9 mouse cellular contexts compared by ENCODE assay signal in genomic region chr1:193256289-193256577, GRCm38 (mm10). TPM values are rescaled to one million over a fixed set of nuclear protein-coding genes. Genes with fewer than 3 reads are reported as not detected.
DNase-seq lines count a peak whose midpoint lies in the region; ATAC-seq and TF ChIP-seq lines count a peak whose summit lies in the region.
"Had no signal": no experiment of that assay in that cellular context is flagged by ENCODE, and none has a peak within 500 bp of the region (broad histone marks: within the 10 kb centered on the region; RNA-seq: fewer than 3 reads in every experiment).

No protein-coding gene starts in this region.

- H3K4me2 ChIP-seq in heart, embryonic 15.5 days, result no peak overlapping the region
- H3K4me2 ChIP-seq in lung, embryonic 15.5 days, result no peak overlapping the region
- no peak overlapping the region for H3K4me2 ChIP-seq in forebrain, postnatal 0 days (ENCODE audit: low read depth)

- H3K4me3 ChIP-seq in heart, embryonic 15.5 days, result no peak overlapping the region
- H3K4me3 ChIP-seq in lung, embryonic 15.5 days, result no peak overlapping the region
- H3K4me3 ChIP-seq in forebrain, postnatal 0 days (ENCODE audit: low read depth, low read length), result no peak overlapping the region
- H3K4me3 ChIP-seq in olfactory bulb, adult 2 months (ENCODE audit: insufficient read depth, low read depth, low read length), result no peak overlapping the region

- no peak overlapping the region for H3K9ac ChIP-seq in heart, embryonic 15.5 days
- no peak overlapping the region for H3K9ac ChIP-seq in lung, embryonic 15.5 days
- no peak overlapping the region for H3K9ac ChIP-seq in forebrain, postnatal 0 days

- H3K27ac ChIP-seq in heart, embryonic 15.5 days, result peak overlapping the region; percentile 37; the same call in 1 of the 2 replicates
- H3K27ac ChIP-seq in lung, embryonic 15.5 days, result peak overlapping the region; percentile 80
- H3K27ac ChIP-seq in forebrain, postnatal 0 days (ENCODE audit: low read depth, low read length), result no peak overlapping the region
- peak overlapping the region; percentile 23; the same call in 1 of the 2 replicates for H3K27ac ChIP-seq in olfactory bulb, adult 2 months (ENCODE audit: insufficient read depth, low read depth, low read length)

- no peaks in the 10 kb centered on the region for H3K36me3 ChIP-seq in heart, embryonic 15.5 days
- H3K36me3 ChIP-seq in lung, embryonic 15.5 days, result no peaks in the 10 kb centered on the region
- H3K36me3 ChIP-seq in forebrain, postnatal 0 days (ENCODE audit: insufficient read depth), result no peaks in the 10 kb centered on the region

- no peaks in the 10 kb centered on the region for H3K27me3 ChIP-seq in heart, embryonic 15.5 days
- no peaks in the 10 kb centered on the region for H3K27me3 ChIP-seq in lung, embryonic 15.5 days
- H3K27me3 ChIP-seq in forebrain, postnatal 0 days (ENCODE audit: insufficient read depth, low read length), result no peaks in the 10 kb centered on the region

- no peak for TF ChIP-seq CTCF in forebrain, postnatal 0 days (IDR thresholded peaks at IDR 0.05; ENCODE audit: low read depth)
- no peak for TF ChIP-seq CTCF in olfactory bulb, adult 2 months (IDR thresholded peaks at IDR 0.05; ENCODE audit: insufficient read depth, low read depth, low read length)

- no peak for DNase-seq in heart, adult 9 months (ENCODE audit: low spot score in 2 of 2)
- no peak for DNase-seq in lung, postnatal 36 days
- no peak for DNase-seq in forebrain, postnatal 0 days
- DNase-seq in adrenal gland, postnatal 14 days, result no peak
- no peak for DNase-seq in adrenal gland, adult 2 months
- DNase-seq: heart, postnatal 14 days had no signal

- peaks cover 25% of the 10 kb centered on the region for H3K4me1 ChIP-seq in heart, embryonic 15.5 days (replicated peaks)
- peaks cover 20% of the 10 kb centered on the region for H3K4me1 ChIP-seq in lung, embryonic 15.5 days
- no peaks in the 10 kb centered on the region for H3K4me1 ChIP-seq in forebrain, postnatal 0 days (ENCODE audit: insufficient read depth)
- H3K4me1 ChIP-seq in olfactory bulb, adult 2 months (ENCODE audit: control insufficient read depth, insufficient read depth, low read length), result no peaks in the 10 kb centered on the region

- ATAC-seq in heart, embryonic 15.5 days (replicated peaks; ENCODE audit: insufficient number of reproducible peaks, insufficient read depth, low FRiP score, low read depth), result peak; percentile 50; the same call in 1 of the 2 replicates
- ATAC-seq in lung, embryonic 15.5 days (ENCODE audit: borderline replicate concordance, extremely low read depth, low FRiP score, low TSS enrichment), result peak; percentile 45; the same call in 1 of the 2 replicates
- ATAC-seq in forebrain, postnatal 0 days, result 0 out of 2 replicates have a peak, but pooled peaks have one; percentile 8

- TF ChIP-seq POLR2A in olfactory bulb, adult 2 months (IDR thresholded peaks at IDR 0.05; ENCODE audit: insufficient read depth, low read depth, low read length), result no peak

- no peaks in the 10 kb centered on the region for H3K9me3 ChIP-seq in heart, embryonic 15.5 days (replicated peaks)
- no peaks in the 10 kb centered on the region for H3K9me3 ChIP-seq in lung, embryonic 15.5 days
- no peaks in the 10 kb centered on the region for H3K9me3 ChIP-seq in forebrain, postnatal 0 days (ENCODE audit: low read length)

RNA-seq across cellular contexts. Expression of gene Hsd11b1, which starts 7.6 kb away (rescaled TPM):
- 1.9 and 4.6 TPM in 2 replicates for polyA plus RNA-seq in heart, embryonic 15.5 days (2015; fragmentation: Nextera tagmentation; extraction: Ambion mirVana)
- 19.3 and 27.1 TPM in 2 replicates for polyA plus RNA-seq in lung, embryonic 15.5 days (2015; fragmentation: Nextera tagmentation; extraction: Ambion mirVana)
- total RNA-seq in forebrain, postnatal 0 days (2014; rRNA removed), result 1.8 TPM in 2 replicates
- 2.0 and 2.1 TPM in 2 replicates for polyA plus RNA-seq in forebrain, postnatal 0 days (2015; fragmentation: Nextera tagmentation; extraction: Ambion mirVana)
- not detected in 2 replicates for polyA plus RNA-seq in olfactory bulb, adult 2 months (2012; ENCODE audit: insufficient read depth, insufficient read length, low replicate concordance, missing spikeins)
- 26.4 and 82.7 TPM in 2 replicates for total RNA-seq in adrenal gland, postnatal 14 days (2021)
- 100 to 1,000 TPM; 114 to 135 TPM for total RNA-seq in adrenal gland, adult 2 months (2021)
- polyA plus RNA-seq in adrenal gland, adult 2 months (2012; rRNA removed), result 56.4 and 56.8 TPM in 2 replicates

RNA-seq across cellular contexts. Expression of gene G0s2, which starts 16.8 kb away (rescaled TPM):
- 103 and 106 TPM in 2 replicates for polyA plus RNA-seq in heart, embryonic 15.5 days (2015; fragmentation: Nextera tagmentation; extraction: Ambion mirVana)
- 148 and 169 TPM in 2 replicates for polyA plus RNA-seq in lung, embryonic 15.5 days (2015; fragmentation: Nextera tagmentation; extraction: Ambion mirVana)
- 5.7 and 11.0 TPM in 2 replicates for total RNA-seq in forebrain, postnatal 0 days (2014; rRNA removed)
- 4.7 and 5.0 TPM in 2 replicates for polyA plus RNA-seq in forebrain, postnatal 0 days (2015; fragmentation: Nextera tagmentation; extraction: Ambion mirVana)
- polyA plus RNA-seq in olfactory bulb, adult 2 months (2012; ENCODE audit: insufficient read depth, insufficient read length, low replicate concordance, missing spikeins), result not detected in 2 replicates
- total RNA-seq in adrenal gland, postnatal 14 days (2021), result 163 and 182 TPM in 2 replicates
- total RNA-seq in adrenal gland, adult 2 months (2021), result 100 to 1,000 TPM; 156 to 178 TPM
- polyA plus RNA-seq in adrenal gland, adult 2 months (2012; rRNA removed), result 182 and 309 TPM in 2 replicates

RNA-seq across cellular contexts. Expression of gene Lamb3, which starts 48.7 kb away (rescaled TPM):
- polyA plus RNA-seq in heart, embryonic 15.5 days (2015; fragmentation: Nextera tagmentation; extraction: Ambion mirVana), result 4.7 and 9.0 TPM in 2 replicates
- 38.1 and 43.9 TPM in 2 replicates for polyA plus RNA-seq in lung, embryonic 15.5 days (2015; fragmentation: Nextera tagmentation; extraction: Ambion mirVana)
- total RNA-seq in forebrain, postnatal 0 days (2014; rRNA removed), result 1.5 and 3.6 TPM in 2 replicates
- polyA plus RNA-seq in forebrain, postnatal 0 days (2015; fragmentation: Nextera tagmentation; extraction: Ambion mirVana), result 0.98 and 1.1 TPM in 2 replicates
- polyA plus RNA-seq in olfactory bulb, adult 2 months (2012; ENCODE audit: insufficient read depth, insufficient read length, low replicate concordance, missing spikeins), result not detected in 2 replicates
- total RNA-seq in adrenal gland, postnatal 14 days (2021), result 1.0 and 2.3 TPM in 2 replicates
- 1 to 10 TPM in 1 of 2 experiments, under 1 TPM in 1; 0.69 to 2.3 TPM for total RNA-seq in adrenal gland, adult 2 months (2021)
- 0.30 and 0.31 TPM in 2 replicates for polyA plus RNA-seq in adrenal gland, adult 2 months (2012; rRNA removed)

RNA-seq across cellular contexts. Expression of gene Traf3ip3, which starts 54.7 kb away (rescaled TPM):
- polyA plus RNA-seq in heart, embryonic 15.5 days (2015; fragmentation: Nextera tagmentation; extraction: Ambion mirVana), result 2.1 and 6.9 TPM in 2 replicates
- 2.9 and 3.8 TPM in 2 replicates for polyA plus RNA-seq in lung, embryonic 15.5 days (2015; fragmentation: Nextera tagmentation; extraction: Ambion mirVana)
- 0.69 and 1.8 TPM in 2 replicates for total RNA-seq in forebrain, postnatal 0 days (2014; rRNA removed)
- 1.6 and 2.1 TPM in 2 replicates for polyA plus RNA-seq in forebrain, postnatal 0 days (2015; fragmentation: Nextera tagmentation; extraction: Ambion mirVana)
- not detected in 2 replicates for polyA plus RNA-seq in olfactory bulb, adult 2 months (2012; ENCODE audit: insufficient read depth, insufficient read length, low replicate concordance, missing spikeins)
- 5.0 and 22.9 TPM in 2 replicates for total RNA-seq in adrenal gland, postnatal 14 days (2021)
- 1 to 10 TPM; 1.1 to 3.3 TPM for total RNA-seq in adrenal gland, adult 2 months (2021)
- 0.15 and 0.75 TPM in 2 replicates for polyA plus RNA-seq in adrenal gland, adult 2 months (2012; rRNA removed)

Comparison
In these comparisons a context has a peak if more than half of its experiments do, and no peak if none do; other contexts are left out.
1. RNA of gene G0s2, which starts 16.8 kb away (polyA plus RNA-seq): 182 to 309 TPM in adrenal gland, adult 2 months, 148 to 169 TPM in lung, embryonic 15.5 days and 103 to 106 TPM in heart, embryonic 15.5 days; 4.7 to 5.0 TPM in forebrain, postnatal 0 days and not detected in olfactory bulb, adult 2 months; every median in the first group is over 10 times any median in the second.
2. Peak in every context shown above with its lines, with median percentiles within 50 percentile points of each other: ATAC-seq.